Comparison of ENCODE assay signal across 8 mouse cellular contexts in the genomic region with DNA sequence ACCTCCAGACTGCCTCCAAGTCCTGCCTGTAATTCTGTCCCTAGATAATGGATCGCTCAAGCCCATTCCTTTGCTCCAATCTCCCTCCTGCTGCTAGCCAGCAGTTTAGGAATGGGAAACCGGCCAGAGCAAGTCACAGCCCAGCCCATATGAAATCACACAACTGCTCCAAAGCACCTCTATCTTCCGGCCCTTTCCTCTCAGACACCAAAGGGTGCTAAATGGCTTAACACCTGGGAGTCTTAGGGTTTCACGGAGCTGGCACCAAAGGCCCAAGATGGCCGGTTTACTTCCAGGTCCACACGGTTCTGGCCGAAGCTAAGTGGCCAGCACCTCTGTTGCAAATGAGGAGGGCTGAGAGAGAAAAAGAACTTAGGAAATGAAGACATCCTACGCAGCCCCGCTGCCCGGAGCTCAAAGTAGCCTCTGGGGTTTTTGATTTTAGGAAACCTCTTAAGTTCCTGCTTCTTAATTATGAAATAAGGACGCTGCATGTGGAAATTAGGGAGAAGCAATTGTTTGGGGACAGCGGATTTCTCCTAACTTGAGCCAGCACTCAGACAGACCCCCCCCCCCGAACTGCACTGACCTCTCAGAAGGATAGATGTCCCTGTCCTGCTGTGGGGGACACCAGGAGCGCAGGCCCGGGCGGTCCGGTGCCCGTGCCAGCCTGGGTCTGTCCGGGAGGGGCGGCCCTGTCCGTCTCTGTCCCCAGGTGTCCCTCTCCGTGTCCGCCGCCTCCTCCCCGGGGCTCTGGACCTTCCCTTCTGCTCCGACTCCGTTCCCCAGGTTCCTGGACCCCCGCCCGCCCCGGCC. TPM values are rescaled to one million over a fixed set of nuclear protein-coding genes. Genes with fewer than 3 reads are reported as not detected.
A peak's percentile ranks its signal among the peaks of the same experiment; 100 is the strongest.
DNase-seq lines count a peak whose midpoint lies in the region; ATAC-seq lines count a peak whose summit lies in the region.

No protein-coding gene starts in this region.

- H3K9ac ChIP-seq in embryonic facial prominence, embryonic 15.5 days, result peak overlapping the region; percentile 81
- H3K9ac ChIP-seq in midbrain, embryonic 12.5 days (replicated peaks), result peak overlapping the region; percentile 69

- DNase-seq in retina, embryonic 14.5 days (ENCODE audit: low spot score), result peak; percentile 32
- DNase-seq in retina, postnatal 1 day, result no peak
- peak; percentile 75 to 80 for DNase-seq in heart, postnatal 10 days
- peak; percentile 57 to 70 for DNase-seq in kidney, postnatal 4 days
- no peak for DNase-seq in right cerebral cortex, postnatal 14 days
- DNase-seq in MN1 (ENCODE audit: low spot score), result no peak

- no peaks in the 10 kb centered on the region for H3K27me3 ChIP-seq in embryonic facial prominence, embryonic 15.5 days
- no peaks in the 10 kb centered on the region for H3K27me3 ChIP-seq in midbrain, embryonic 12.5 days

- WGBS in embryonic facial prominence, embryonic 15.5 days, result 5% methylated on average over 30 of the region's 30 CpGs
- 3% methylated on average over 27 of the region's 30 CpGs for WGBS in midbrain, embryonic 12.5 days

- intact Hi-C loops in heart, postnatal 10 days (cut with DNase I), result no loop called here

- peak overlapping the region; percentile 39; the same call in 1 of the 2 replicates for H3K27ac ChIP-seq in embryonic facial prominence, embryonic 15.5 days (replicated peaks)
- H3K27ac ChIP-seq in midbrain, embryonic 12.5 days (replicated peaks), result peak overlapping the region; percentile 60; the same call in 1 of the 2 replicates

- H3K9me3 ChIP-seq in embryonic facial prominence, embryonic 15.5 days (replicated peaks), result no peaks in the 10 kb centered on the region
- H3K9me3 ChIP-seq in midbrain, embryonic 12.5 days, result no peaks in the 10 kb centered on the region

- peak overlapping the region; percentile 85 for H3K4me3 ChIP-seq in embryonic facial prominence, embryonic 15.5 days (replicated peaks)
- H3K4me3 ChIP-seq in midbrain, embryonic 12.5 days, result peak overlapping the region; percentile 63

- no peaks in the 10 kb centered on the region for H3K36me3 ChIP-seq in embryonic facial prominence, embryonic 15.5 days
- H3K36me3 ChIP-seq in midbrain, embryonic 12.5 days, result no peaks in the 10 kb centered on the region

- H3K4me1 ChIP-seq in embryonic facial prominence, embryonic 15.5 days, result peaks cover 47% of the 10 kb centered on the region
- peaks cover 39% of the 10 kb centered on the region for H3K4me1 ChIP-seq in midbrain, embryonic 12.5 days

- ATAC-seq in embryonic facial prominence, embryonic 15.5 days (ENCODE audit: insufficient number of reproducible peaks, low FRiP score, low TSS enrichment, low read depth), result 0 out of 2 replicates have a peak, but pooled peaks have one; percentile 4
- ATAC-seq in midbrain, embryonic 12.5 days (ENCODE audit: low FRiP score, low read depth), result peak; percentile 71

- peak overlapping the region; percentile 82 for H3K4me2 ChIP-seq in embryonic facial prominence, embryonic 15.5 days (replicated peaks)
- H3K4me2 ChIP-seq in midbrain, embryonic 12.5 days (replicated peaks), result peak overlapping the region; percentile 79

RNA-seq across cellular contexts. Expression of gene Agtrap, which starts 0.5 kb away (rescaled TPM):
- polyA plus RNA-seq in embryonic facial prominence, embryonic 15.5 days (2015; fragmentation: Nextera tagmentation; extraction: Ambion mirVana), result 14.2 and 15.6 TPM in 2 replicates
- total RNA-seq in heart, postnatal 10 days (2021), result 10 to 100 TPM; 33.6 to 37.0 TPM
- polyA plus RNA-seq in midbrain, embryonic 12.5 days (2016; fragmentation: Nextera tagmentation; extraction: Ambion mirVana), result 11.2 and 11.9 TPM in 2 replicates

RNA-seq across cellular contexts. Expression of gene Mad2l2, which starts 42.9 kb away (rescaled TPM):
- polyA plus RNA-seq in embryonic facial prominence, embryonic 15.5 days (2015; fragmentation: Nextera tagmentation; extraction: Ambion mirVana), result 52.7 and 53.1 TPM in 2 replicates
- 10 to 100 TPM; 12.5 to 15.1 TPM for total RNA-seq in heart, postnatal 10 days (2021)
- polyA plus RNA-seq in midbrain, embryonic 12.5 days (2016; fragmentation: Nextera tagmentation; extraction: Ambion mirVana), result 94.7 and 95.2 TPM in 2 replicates

RNA-seq across cellular contexts. Expression of gene Draxin, which starts 43.2 kb away (rescaled TPM):
- polyA plus RNA-seq in embryonic facial prominence, embryonic 15.5 days (2015; fragmentation: Nextera tagmentation; extraction: Ambion mirVana), result 0.63 and 0.79 TPM in 2 replicates
- total RNA-seq in heart, postnatal 10 days (2021), result not detected
- polyA plus RNA-seq in midbrain, embryonic 12.5 days (2016; fragmentation: Nextera tagmentation; extraction: Ambion mirVana), result 16.7 and 16.8 TPM in 2 replicates

RNA-seq across cellular contexts. Expression of gene Mthfr, which starts 48.4 kb away (rescaled TPM):
- polyA plus RNA-seq in embryonic facial prominence, embryonic 15.5 days (2015; fragmentation: Nextera tagmentation; extraction: Ambion mirVana), result 21.3 and 24.9 TPM in 2 replicates
- 10 to 100 TPM; 15.2 to 16.5 TPM for total RNA-seq in heart, postnatal 10 days (2021)
- polyA plus RNA-seq in midbrain, embryonic 12.5 days (2016; fragmentation: Nextera tagmentation; extraction: Ambion mirVana), result 44.5 and 44.8 TPM in 2 replicates

RNA-seq across cellular contexts. Expression of gene Clcn6, which starts 48.7 kb away (rescaled TPM):
- polyA plus RNA-seq in embryonic facial prominence, embryonic 15.5 days (2015; fragmentation: Nextera tagmentation; extraction: Ambion mirVana), result 6.3 and 7.6 TPM in 2 replicates
- 10 to 100 TPM; 11.0 to 14.6 TPM for total RNA-seq in heart, postnatal 10 days (2021)
- polyA plus RNA-seq in midbrain, embryonic 12.5 days (2016; fragmentation: Nextera tagmentation; extraction: Ambion mirVana), result 26.9 and 29.7 TPM in 2 replicates

Comparison
In these comparisons a context has a peak if more than half of its experiments do, and no peak if none do; other contexts are left out.
1. DNase-seq: peak in retina, embryonic 14.5 days (single experiment), heart, postnatal 10 days (2 of 2) and kidney, postnatal 4 days (2 of 2); none in retina, postnatal 1 day (single experiment), right cerebral cortex, postnatal 14 days (single experiment) and MN1 (single experiment).